Mouse (Mus musculus) ES-E14 (cell line): ENCODE measurements around the gene Pxmp4.

ENCODE experiments used
- CHD2 ChIP-seq: IDR thresholded peaks from 2 replicates; pipeline ENCODE4 v1.6.1; 2014; ENCODE audit warnings: mild to moderate bottlenecking, low read depth, low read length, inconsistent platforms
- HCFC1 ChIP-seq: IDR thresholded peaks from 2 replicates; pipeline ENCODE4 v1.6.1; 2012; ENCODE audit warnings: low read length, inconsistent platforms, borderline replicate concordance; ENCODE audit not compliant: insufficient read depth
- MAFK ChIP-seq: IDR thresholded peaks from 2 replicates; pipeline ENCODE4 v1.6.1; 2014; ENCODE audit warnings: mild to moderate bottlenecking, low read depth, low read length, inconsistent platforms; ENCODE audit not compliant: insufficient read depth

- TF ChIP-seq CHD2 (no peak), HCFC1 (no peak), MAFK (no peak)
Measured at GRCm38 (mm10) chr2:154549127-154549885, 54.2 kb downstream of the Pxmp4 start.
